Mouse (Mus musculus): ENCODE measurements around the gene Fam71e1. TPM values are rescaled to one million over a fixed set of nuclear protein-coding genes. Genes with fewer than 3 reads are reported as not detected.
A peak's percentile ranks its signal among the peaks of the same experiment; 100 is the strongest.

Gene Fam71e1
- polyA plus RNA-seq (2012; rRNA removed) (0.64 and 1.5 TPM in 2 replicates), polyA plus RNA-seq (2014; fragmentation: Nextera tagmentation; extraction: Ambion mirVana) (0.48 and 1.6 TPM in 2 replicates)

DNA sequence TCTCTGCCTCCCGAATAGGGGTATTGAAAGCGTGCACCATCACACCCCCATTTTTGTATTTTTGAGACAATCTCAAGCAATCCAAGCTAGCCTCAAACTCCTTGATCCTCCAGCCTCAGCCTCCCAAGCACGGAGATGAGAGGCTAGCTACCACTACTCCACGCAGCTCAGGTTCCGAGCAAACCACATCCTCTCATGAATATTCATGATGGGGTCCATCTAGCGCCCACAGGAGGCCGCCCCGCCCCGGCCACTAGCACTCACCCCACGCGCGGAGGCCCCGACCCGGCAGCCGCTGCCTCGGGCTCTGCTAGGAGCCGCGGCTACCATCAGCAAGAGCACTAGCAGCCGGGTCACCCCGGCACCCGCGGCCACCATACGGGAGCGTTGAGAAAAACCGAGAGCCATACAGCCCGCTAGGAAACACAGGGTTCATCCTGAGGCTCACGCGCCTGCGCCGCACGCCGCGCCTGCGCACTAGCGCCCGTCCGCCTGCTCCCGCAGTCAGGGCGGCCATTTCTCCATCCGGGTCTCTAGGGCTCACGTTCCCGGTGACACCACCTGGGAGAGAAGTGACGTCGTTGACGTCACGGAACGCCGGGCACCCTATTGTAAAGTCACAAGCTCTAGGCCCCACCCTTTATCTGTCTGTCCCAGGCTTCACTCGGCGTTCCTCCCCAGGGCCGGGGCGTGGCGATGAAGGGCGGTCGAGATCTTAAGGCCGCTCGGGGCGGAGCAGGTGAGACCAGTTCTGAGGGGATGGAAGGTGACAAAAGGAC, at the start of gene Fam71e1, which contains the start of gene Emc10:
TSS of gene Fam71e1 (plus strand) at position 590 of the 779 bp plus-strand sequence.
TSS of gene Emc10 (minus strand) at position 538 of the 779 bp plus-strand sequence.
- DNase-seq (ENCODE audit: low read depth in 3 of 3, low spot score in 3 of 3) (peak; percentile 99 to 100 (median 100)), ATAC-seq (ENCODE audit: insufficient read depth) (peak; percentile 96)
- Histone ChIP-seq H3K36me3 (replicated peaks; ENCODE audit: control insufficient read depth, insufficient read depth, low read depth) (peaks cover 3% of the 10 kb centered on the region; the same call in 1 of the 2 replicates), H3K4me1 (replicated peaks; ENCODE audit: control insufficient read depth in 2 of 2, insufficient read depth in 2 of 2, low read length in 1 of 2) (peaks cover 22 to 32% of the 10 kb centered on the region in 2 experiments), H3K27ac (peak within 1 kb of the TSS; percentile 75), H3K4me2 (ENCODE audit: low read depth) (peak within 1 kb of the TSS; percentile 79), H3K4me3 (ENCODE audit: insufficient read depth in 1 of 2, low read depth in 2 of 2, low read length in 2 of 2) (peak within 1 kb of the TSS; percentile 69 to 77), H3K9me3 (ENCODE audit: control insufficient read depth, low read length) (no peaks in the 10 kb centered on the region), H3K27me3 (ENCODE audit: control insufficient read depth, insufficient read depth, low read length) (no peaks in the 10 kb centered on the region), H3K9ac (replicated peaks) (peak within 1 kb of the TSS; percentile 77)
- under 1% methylated on average over 58 of the region's 58 CpGs for WGBS (ENCODE audit: insufficient replicate concordance)
- TF ChIP-seq CTCF (IDR thresholded peaks at IDR 0.05; ENCODE audit: low read depth) (no peak), EP300 (IDR thresholded peaks at IDR 0.05; ENCODE audit: low read depth) (peak; percentile 73)

DNA sequence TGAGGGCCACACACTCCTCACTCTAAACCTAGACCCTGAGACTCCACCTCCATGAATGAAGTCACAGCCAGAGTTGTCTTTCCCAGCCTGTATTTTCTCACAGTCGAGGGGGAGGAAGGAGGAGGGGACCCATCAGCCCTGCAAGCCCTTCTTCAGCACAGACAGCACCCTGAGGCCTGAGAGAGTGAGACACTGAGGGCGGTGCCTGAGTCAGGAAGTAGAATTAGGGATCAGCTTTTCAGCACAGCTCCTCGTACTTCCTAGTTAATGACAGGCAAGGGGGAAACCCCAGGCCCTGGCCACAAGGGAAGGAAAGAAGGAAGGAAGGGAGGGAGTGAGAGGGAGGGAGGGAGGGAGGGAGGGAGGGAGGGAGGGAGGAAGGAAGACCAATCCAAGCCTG, 43.1 kb upstream of the Fam71e1 start:
- Histone ChIP-seq H3K36me3 (replicated peaks; ENCODE audit: control insufficient read depth, insufficient read depth, low read depth) (no peaks in the 10 kb centered on the region), H3K27ac (no peak overlapping the region), H3K4me2 (ENCODE audit: low read depth) (no peak overlapping the region), H3K27me3 (ENCODE audit: control insufficient read depth, insufficient read depth, low read length) (no peaks in the 10 kb centered on the region), H3K9me3 (ENCODE audit: control insufficient read depth, low read length) (no peaks in the 10 kb centered on the region), H3K4me1 (replicated peaks; ENCODE audit: control insufficient read depth in 2 of 2, insufficient read depth in 2 of 2, low read length in 1 of 2) (peaks cover 2 to 7% of the 10 kb centered on the region in 2 experiments; a peak in 3 of 4 replicates), H3K9ac (replicated peaks) (no peak overlapping the region), H3K4me3 (ENCODE audit: insufficient read depth in 1 of 2, low read depth in 2 of 2, low read length in 2 of 2) (no peak overlapping the region)
- ATAC-seq (ENCODE audit: insufficient read depth) (no peak; the same call in 1 of the 2 replicates), DNase-seq (ENCODE audit: low read depth in 3 of 3, low spot score in 3 of 3) (no peak)
- 6% methylated on average over 3 of the region's 3 CpGs for WGBS (ENCODE audit: insufficient replicate concordance)
- no peak for TF ChIP-seq EP300 (IDR thresholded peaks at IDR 0.05; ENCODE audit: low read depth)
- no peak for TF ChIP-seq CTCF (IDR thresholded peaks at IDR 0.05; ENCODE audit: low read depth)

DNA sequence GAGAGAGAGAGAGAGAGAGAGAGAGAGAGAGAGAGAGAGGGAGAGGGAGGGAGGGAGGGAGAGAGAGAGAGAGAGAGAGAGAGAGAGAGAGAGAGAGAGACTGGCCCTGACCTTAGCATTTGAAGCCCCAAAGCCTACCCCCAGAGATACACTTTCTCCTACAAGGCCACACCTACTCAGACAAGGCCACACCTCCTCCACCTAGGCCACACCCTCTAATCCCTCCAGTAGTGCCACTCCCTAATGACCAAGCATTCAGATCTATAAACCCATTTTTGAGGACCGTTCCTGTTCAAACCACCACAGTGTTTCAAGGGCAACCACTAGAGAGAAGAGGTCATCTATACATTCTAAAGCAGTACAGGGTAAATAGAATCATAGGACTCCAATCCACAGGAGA, 40.1 kb upstream of the Fam71e1 start:
- DNase-seq (ENCODE audit: low read depth in 3 of 3, low spot score in 3 of 3) (no peak), ATAC-seq (ENCODE audit: insufficient read depth) (peak; percentile 47; the same call in 1 of the 2 replicates)
- peaks cover 23% of the 10 kb centered on the region for H3K27me3 ChIP-seq (ENCODE audit: control insufficient read depth, insufficient read depth, low read length)
- no peak overlapping the region for H3K4me2 ChIP-seq (ENCODE audit: low read depth)
- 69% methylated on average over 1 of the region's 1 CpGs for WGBS (ENCODE audit: insufficient replicate concordance)
- H3K27ac ChIP-seq, result no peak overlapping the region
- peaks cover 2 to 7% of the 10 kb centered on the region in 2 experiments; a peak in 3 of 4 replicates for H3K4me1 ChIP-seq (replicated peaks; ENCODE audit: control insufficient read depth in 2 of 2, insufficient read depth in 2 of 2, low read length in 1 of 2)
- no peak overlapping the region for H3K4me3 ChIP-seq (ENCODE audit: insufficient read depth in 1 of 2, low read depth in 2 of 2, low read length in 2 of 2)
- H3K9ac ChIP-seq (replicated peaks), result no peak overlapping the region
- H3K9me3 ChIP-seq (ENCODE audit: control insufficient read depth, low read length), result no peaks in the 10 kb centered on the region
- no peaks in the 10 kb centered on the region for H3K36me3 ChIP-seq (replicated peaks; ENCODE audit: control insufficient read depth, insufficient read depth, low read depth)
- TF ChIP-seq CTCF (IDR thresholded peaks at IDR 0.05; ENCODE audit: low read depth) (no peak), EP300 (IDR thresholded peaks at IDR 0.05; ENCODE audit: low read depth) (no peak)

DNA sequence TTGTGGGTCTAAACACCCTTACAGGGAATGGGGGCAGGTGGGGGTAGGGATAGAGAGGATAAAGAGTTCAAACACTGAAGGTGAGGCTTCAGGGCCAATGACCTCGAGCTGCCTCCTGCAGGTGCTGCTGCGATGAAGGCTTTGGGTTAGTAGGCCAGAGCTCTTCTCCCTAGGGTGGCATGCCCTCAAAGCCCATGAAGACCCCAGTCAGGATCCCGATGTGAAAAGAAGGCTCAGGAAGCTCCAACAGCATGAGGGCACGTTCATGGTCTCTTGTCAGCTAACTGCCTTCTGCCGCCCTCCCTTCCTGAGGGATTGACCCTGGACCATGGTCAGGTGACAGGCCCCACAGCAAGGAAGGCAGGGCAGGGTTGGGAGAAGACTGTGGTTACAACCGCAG, 36.3 kb upstream of the Fam71e1 start:
- Histone ChIP-seq H3K9me3 (ENCODE audit: control insufficient read depth, low read length) (no peaks in the 10 kb centered on the region), H3K27me3 (ENCODE audit: control insufficient read depth, insufficient read depth, low read length) (peaks cover 52% of the 10 kb centered on the region), H3K4me1 (replicated peaks; ENCODE audit: control insufficient read depth in 2 of 2, insufficient read depth in 2 of 2, low read length in 1 of 2) (peaks cover 14 to 19% of the 10 kb centered on the region in 2 experiments), H3K27ac (no peak overlapping the region), H3K4me3 (ENCODE audit: insufficient read depth in 1 of 2, low read depth in 2 of 2, low read length in 2 of 2) (no peak overlapping the region), H3K4me2 (ENCODE audit: low read depth) (no peak overlapping the region), H3K36me3 (replicated peaks; ENCODE audit: control insufficient read depth, insufficient read depth, low read depth) (no peaks in the 10 kb centered on the region), H3K9ac (replicated peaks) (no peak overlapping the region)
- DNase-seq (ENCODE audit: low read depth in 3 of 3, low spot score in 3 of 3) (no peak), ATAC-seq (ENCODE audit: insufficient read depth) (no peak)
- WGBS (ENCODE audit: insufficient replicate concordance), result 49% methylated on average over 6 of the region's 6 CpGs
- TF ChIP-seq EP300 (IDR thresholded peaks at IDR 0.05; ENCODE audit: low read depth), result no peak
- TF ChIP-seq CTCF (IDR thresholded peaks at IDR 0.05; ENCODE audit: low read depth), result no peak
